Mouse (Mus musculus) embryonic facial prominence, embryonic 10.5 days (tissue): ENCODE results near the gene Astn2. TPM values are rescaled to one million over a fixed set of nuclear protein-coding genes. Genes with fewer than 3 reads are reported as not detected.

Experiments used
- DNase-seq: peaks from one replicate; pipeline ENCODE4 v3.0.0-alpha.2; 2017; ENCODE audit warnings: low spot score
- H3K27ac ChIP-seq: fragments of 300-500 bp; sonication (generic); replicated peaks from 2 replicates; pipeline ENCODE4 v1.5.1; 2016; ENCODE audit warnings: mild to moderate bottlenecking
- H3K27me3 ChIP-seq: fragments of 300-500 bp; sonication (generic); replicated peaks from 2 replicates; pipeline ENCODE4 v1.6.1; 2016; ENCODE audit warnings: low read depth, mild to moderate bottlenecking; ENCODE audit not compliant: poor library complexity, severe bottlenecking
- H3K36me3 ChIP-seq: fragments of 300-500 bp; sonication (generic); replicated peaks from 2 replicates; pipeline ENCODE4 v1.6.1; 2016; ENCODE audit warnings: mild to moderate bottlenecking, moderate library complexity
- H3K4me1 ChIP-seq: fragments of 300-500 bp; sonication (generic); 2 replicates; pipeline ENCODE4 v1.6.1; 2016
- H3K4me3 ChIP-seq: fragments of 300-500 bp; sonication (generic); 2 replicates; pipeline ENCODE4 v1.5.1; 2016; ENCODE audit warnings: mild to moderate bottlenecking, moderate library complexity
- H3K9me3 ChIP-seq: fragments of 300-500 bp; sonication (generic); 2 replicates; pipeline ENCODE4 v1.6.1; 2016; ENCODE audit warnings: mild to moderate bottlenecking
- WGBS: fragments of 180-500 bp; shearing (Covaris S2); methylation state at CpG from one replicate; pipeline ENCODE4 v1.1.7; 2016; 5-methylcytosine and 5-hydroxymethylcytosine counted together
- polyA plus RNA-seq: library from polyadenylated mRNA; unstranded; fragments of >200 nt; fragmentation: Nextera tagmentation; extraction: Ambion mirVana; gene quantifications from 2 replicates; pipeline ENCODE4 v1.2.1, GENCODE M21; 2016

The Astn2 gene
- polyA plus RNA-seq, 1 experiment from 2014 or later = 0.40 TPM

DNA sequence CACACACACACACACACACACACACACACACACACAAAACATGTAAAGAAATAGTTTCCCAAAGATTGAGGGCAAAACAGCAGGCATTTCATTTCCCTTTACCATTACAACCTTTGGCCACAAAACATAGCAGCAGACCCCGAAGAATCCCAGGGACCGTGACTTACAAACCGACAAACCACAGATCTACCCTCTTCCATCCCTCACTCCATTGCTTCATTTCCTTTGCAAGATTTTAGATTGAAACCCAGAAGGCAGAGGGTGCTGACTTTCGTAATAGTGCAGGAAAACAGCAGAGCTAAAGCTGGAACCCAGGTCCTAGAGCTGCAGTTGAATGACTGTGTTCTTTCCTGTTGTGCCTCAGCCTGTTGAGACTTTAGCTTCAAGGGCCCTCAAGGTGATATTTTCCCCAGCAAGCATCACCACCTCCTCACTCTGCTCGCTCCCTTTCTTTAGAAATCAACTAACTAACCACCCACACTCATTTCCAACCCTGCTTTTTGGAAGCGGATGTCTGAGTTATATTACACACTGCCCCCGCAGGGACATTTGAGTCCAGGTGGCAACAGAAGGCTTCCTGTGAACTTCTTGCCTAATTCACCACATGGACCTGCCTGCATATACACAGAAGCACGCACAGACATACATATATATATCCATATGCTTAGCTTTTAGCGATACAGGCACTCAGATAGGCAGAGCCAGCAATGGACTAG is 181.7 kb downstream of the Astn2 start:
- no peaks in the 10 kb centered on the region for H3K27me3 ChIP-seq
- H3K4me3 ChIP-seq = no peak overlapping the region
- no peaks in the 10 kb centered on the region for H3K4me1 ChIP-seq
- 88% methylated on average over 9 of the region's 9 CpGs for WGBS
- H3K27ac ChIP-seq = no peak overlapping the region
- DNase-seq = no peak
- H3K36me3 ChIP-seq = no peaks in the 10 kb centered on the region
- no peaks in the 10 kb centered on the region for H3K9me3 ChIP-seq

DNA sequence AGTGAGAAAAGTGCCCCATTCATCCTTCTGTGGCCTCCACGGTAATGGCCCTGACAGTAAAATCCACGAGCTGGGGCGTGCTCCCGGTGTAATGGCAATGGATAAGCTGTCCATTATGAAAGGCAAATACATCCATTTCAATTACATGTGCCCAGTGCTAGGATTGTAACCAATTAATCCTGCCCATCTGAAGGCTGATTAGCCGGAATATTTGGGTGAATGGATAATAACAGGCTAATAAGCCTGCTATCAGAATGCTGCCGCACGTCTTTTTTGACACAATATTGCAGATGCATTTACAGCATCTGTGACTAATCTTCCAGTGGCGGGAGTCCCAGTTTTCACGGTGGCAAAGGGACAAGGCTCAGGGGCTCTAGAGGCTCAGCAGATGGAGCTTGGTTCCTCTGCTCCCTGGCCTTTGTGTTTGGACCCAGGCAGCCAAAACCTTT is 189.2 kb downstream of the Astn2 start:
- WGBS = 75% methylated on average over 9 of the region's 9 CpGs
- Histone ChIP-seq H3K4me1 (no peaks in the 10 kb centered on the region), H3K27me3 (no peaks in the 10 kb centered on the region), H3K4me3 (no peak overlapping the region), H3K27ac (no peak overlapping the region), H3K36me3 (no peaks in the 10 kb centered on the region), H3K9me3 (no peaks in the 10 kb centered on the region)
- DNase-seq = no peak

DNA sequence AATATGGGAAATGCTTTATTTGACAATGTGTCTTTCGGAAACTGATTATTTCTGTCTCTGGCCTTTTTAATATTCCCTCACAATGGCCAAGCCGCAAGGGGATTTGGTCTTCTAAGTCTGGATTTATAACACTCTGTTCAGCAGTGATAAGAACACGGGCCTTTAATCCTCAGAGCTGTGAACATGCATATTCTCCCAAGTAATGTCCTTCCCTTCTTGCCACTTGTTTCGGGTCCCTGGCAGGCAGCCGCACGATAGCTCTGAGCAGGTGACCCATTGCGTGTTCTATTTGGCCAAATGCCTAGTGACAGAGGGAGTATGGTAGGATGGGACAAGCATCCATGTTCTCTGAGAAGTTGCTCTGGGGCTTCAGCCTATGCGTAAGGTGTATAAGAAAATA is 214.8 kb downstream of the Astn2 start:
- Histone ChIP-seq H3K4me3 (no peak overlapping the region), H3K4me1 (no peaks in the 10 kb centered on the region), H3K27ac (no peak overlapping the region), H3K36me3 (no peaks in the 10 kb centered on the region), H3K27me3 (no peaks in the 10 kb centered on the region), H3K9me3 (no peaks in the 10 kb centered on the region)
- no peak for DNase-seq
- WGBS = 93% methylated on average over 8 of the region's 8 CpGs

DNA sequence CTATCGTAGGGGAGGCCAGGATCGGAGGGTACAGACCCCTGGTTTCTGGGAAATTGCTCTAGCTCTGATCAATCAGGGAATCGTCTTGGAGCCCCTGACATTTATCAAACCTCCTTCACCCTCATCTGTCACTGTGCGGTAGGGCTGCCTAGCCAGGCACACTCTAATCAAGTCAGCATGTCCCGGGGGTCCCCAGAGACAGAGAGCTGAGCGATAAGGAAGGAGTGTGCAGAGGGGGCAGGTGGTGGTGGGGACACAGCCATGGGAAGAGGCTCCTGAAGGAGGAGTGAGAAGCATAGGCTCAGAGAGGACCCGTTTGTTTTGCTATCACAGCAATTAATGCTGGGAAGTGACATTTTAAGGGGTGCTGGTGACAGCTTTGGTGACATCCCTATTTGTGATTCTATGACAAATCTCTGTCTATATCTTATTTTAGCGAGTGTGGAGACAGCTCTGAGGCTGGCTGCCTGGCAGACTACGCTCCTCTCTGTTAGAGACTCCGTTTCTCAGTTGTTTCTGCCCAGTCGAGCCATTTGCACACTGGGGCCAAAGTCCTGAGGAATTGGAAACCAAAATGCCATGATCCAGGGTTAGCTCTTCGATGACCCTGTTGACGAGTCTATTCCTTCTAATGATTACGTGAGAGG is 228.4 kb downstream of the Astn2 start:
- DNase-seq = peak; percentile 22
- Histone ChIP-seq H3K4me3 (no peak overlapping the region), H3K27me3 (no peaks in the 10 kb centered on the region), H3K36me3 (no peaks in the 10 kb centered on the region), H3K4me1 (peaks cover 12% of the 10 kb centered on the region), H3K27ac (no peak overlapping the region), H3K9me3 (no peaks in the 10 kb centered on the region)
- 64% methylated on average over 14 of the region's 14 CpGs for WGBS

DNA sequence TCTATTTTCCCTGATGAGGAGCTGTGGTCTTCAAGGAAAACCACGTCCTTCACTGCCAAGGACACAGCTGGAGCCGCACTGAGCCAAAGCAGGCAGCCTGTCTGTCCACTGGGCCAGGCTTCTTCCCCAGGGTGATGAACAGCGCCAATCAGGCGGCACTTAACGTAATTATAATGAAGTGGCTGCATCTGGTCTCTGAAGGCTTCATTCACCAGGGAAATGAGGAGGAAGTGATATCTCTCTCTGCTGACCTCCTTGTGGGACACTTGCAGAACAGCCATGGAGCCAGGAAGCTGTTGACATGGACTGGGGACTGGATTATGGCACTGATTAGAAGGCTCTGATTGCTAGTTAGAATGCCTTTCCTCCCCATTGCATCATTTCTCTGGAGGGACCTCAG is 232.8 kb downstream of the Astn2 start:
- Histone ChIP-seq H3K4me3 (no peak overlapping the region), H3K27me3 (no peaks in the 10 kb centered on the region), H3K9me3 (no peaks in the 10 kb centered on the region), H3K36me3 (no peaks in the 10 kb centered on the region), H3K27ac (no peak overlapping the region), H3K4me1 (peaks cover 15% of the 10 kb centered on the region)
- WGBS = 72% methylated on average over 5 of the region's 5 CpGs
- DNase-seq = peak; percentile 10

DNA sequence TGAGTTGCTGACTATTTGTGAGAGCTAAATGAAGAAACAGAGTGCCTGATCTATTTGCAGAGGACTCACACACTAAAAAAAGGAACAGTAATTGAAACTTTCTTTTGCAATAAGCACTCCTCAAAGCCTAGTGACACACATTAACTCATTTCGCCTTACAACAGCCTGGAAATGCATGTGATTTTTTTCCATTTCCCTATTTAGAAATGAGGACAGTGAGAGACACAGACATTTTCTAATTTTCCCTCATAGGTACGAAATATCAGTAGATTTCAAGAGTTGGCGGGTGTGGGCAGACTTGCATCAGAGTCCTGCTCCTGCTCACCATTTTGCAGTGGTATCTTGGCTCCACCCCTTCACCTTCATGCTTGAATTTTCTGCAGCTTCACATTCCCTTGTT is 233.6 kb downstream of the Astn2 start:
- H3K9me3 ChIP-seq = no peaks in the 10 kb centered on the region
- H3K4me1 ChIP-seq = peaks cover 10% of the 10 kb centered on the region
- H3K27me3 ChIP-seq = no peaks in the 10 kb centered on the region
- no peak for DNase-seq
- 89% methylated on average over 3 of the region's 3 CpGs for WGBS
- no peaks in the 10 kb centered on the region for H3K36me3 ChIP-seq
- H3K27ac ChIP-seq = no peak overlapping the region
- no peak overlapping the region for H3K4me3 ChIP-seq

DNA sequence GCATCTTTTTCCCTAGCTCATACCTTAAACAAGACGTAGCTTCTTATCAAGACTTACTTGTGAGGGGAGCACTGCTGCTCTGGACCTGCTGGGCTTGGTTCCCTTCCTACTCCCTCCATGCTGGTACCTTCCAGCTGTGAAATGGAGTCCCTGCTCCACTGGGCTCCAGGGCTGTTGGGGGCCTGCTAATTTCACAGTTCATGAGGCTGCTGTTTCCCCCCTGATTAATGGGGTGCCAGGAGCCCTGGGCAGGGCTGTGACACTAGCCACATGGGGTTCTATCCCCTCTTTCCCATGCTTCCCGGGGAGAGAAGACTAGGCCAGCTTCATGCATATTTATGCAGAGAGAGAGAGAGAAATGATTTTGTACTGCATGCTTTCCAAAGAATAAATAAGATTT is 234.9 kb downstream of the Astn2 start:
- no peaks in the 10 kb centered on the region for H3K9me3 ChIP-seq
- no peak for DNase-seq
- no peak overlapping the region for H3K27ac ChIP-seq
- WGBS = 66% methylated on average over 2 of the region's 2 CpGs
- H3K27me3 ChIP-seq = no peaks in the 10 kb centered on the region
- H3K4me1 ChIP-seq = peaks cover 8% of the 10 kb centered on the region; the same call in 1 of the 2 replicates
- H3K4me3 ChIP-seq = no peak overlapping the region
- H3K36me3 ChIP-seq = no peaks in the 10 kb centered on the region

DNA sequence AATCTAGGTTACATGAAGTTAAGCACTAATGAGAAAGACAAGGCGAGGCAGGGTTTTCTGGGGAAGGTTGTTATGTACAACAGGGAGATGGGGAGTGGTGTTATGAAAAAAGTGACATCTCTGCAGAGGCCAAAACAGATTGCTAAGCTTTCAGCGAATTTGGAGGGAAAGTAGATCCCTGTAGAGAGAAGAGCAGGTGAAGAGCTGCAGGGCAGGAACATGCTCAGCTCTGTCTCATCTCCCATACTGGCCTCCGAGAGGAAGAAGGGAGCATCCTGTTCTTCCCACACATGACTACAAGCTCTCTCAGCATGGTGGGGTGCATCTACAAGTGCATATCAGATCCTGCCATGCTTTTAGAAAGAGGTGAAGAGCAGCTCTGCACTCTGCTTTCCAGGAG is 245.7 kb downstream of the Astn2 start:
- H3K4me3 ChIP-seq = no peak overlapping the region
- no peaks in the 10 kb centered on the region for H3K36me3 ChIP-seq
- H3K4me1 ChIP-seq = no peaks in the 10 kb centered on the region
- WGBS = 88% methylated on average over 3 of the region's 3 CpGs
- no peak for DNase-seq
- H3K9me3 ChIP-seq = no peaks in the 10 kb centered on the region
- H3K27ac ChIP-seq = no peak overlapping the region
- no peaks in the 10 kb centered on the region for H3K27me3 ChIP-seq

DNA sequence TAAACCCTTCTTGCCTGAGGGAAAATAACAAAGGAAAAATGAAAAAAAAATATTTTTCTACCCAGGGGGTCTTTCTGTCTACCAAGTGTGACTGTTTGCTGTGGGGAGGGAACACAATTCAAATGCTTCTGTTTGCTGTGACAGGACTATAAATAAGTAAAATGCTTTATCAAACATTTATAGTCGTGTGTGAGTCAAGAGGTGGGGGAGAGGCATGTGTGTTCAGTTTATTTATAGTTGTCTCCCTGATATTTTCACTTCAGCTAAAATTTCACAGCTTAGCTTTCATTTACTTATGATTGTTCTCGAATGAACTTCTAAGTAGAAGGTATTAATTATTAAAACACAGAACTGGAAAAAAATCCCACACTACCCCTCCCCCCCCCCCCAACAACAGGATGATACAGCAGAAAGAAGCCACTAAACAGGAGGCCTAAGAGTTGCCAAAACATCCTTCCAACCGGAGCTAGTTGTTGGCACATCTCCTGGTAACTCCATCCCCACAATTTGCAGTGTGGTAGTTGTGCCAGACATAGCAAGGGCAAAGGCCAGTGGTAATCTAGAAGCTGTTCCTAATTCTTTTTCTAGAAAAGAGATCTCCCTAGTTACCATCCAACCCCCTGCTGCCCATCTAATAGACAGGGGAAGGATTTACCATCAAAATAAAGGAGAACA is 246.8 kb downstream of the Astn2 start:
- no peak for DNase-seq
- H3K27ac ChIP-seq = no peak overlapping the region
- no peaks in the 10 kb centered on the region for H3K4me1 ChIP-seq
- H3K27me3 ChIP-seq = no peaks in the 10 kb centered on the region
- H3K9me3 ChIP-seq = no peaks in the 10 kb centered on the region
- WGBS = 74% methylated on average over 3 of the region's 3 CpGs
- H3K4me3 ChIP-seq = no peak overlapping the region
- no peaks in the 10 kb centered on the region for H3K36me3 ChIP-seq

DNA sequence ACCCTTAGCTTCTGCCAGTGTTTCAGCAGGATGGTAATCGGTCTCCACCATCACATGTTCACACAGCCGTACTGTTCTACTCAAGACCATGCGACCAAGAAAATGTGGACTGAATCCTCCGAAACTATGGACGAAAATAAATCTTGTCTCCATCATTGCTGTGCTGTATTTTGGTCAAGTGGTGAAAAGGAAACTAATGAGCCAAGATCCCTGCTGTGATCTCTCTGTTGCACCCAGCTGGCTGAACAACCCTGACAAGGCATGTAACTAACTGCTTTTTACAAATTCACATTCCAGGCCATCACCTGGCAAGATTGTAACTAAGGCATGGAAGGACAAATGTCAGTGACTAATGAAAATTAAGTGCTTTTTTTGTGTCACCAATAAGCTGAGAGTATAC is 257.9 kb downstream of the Astn2 start:
- no peaks in the 10 kb centered on the region for H3K27me3 ChIP-seq
- no peak overlapping the region for H3K4me3 ChIP-seq
- H3K4me1 ChIP-seq = no peaks in the 10 kb centered on the region
- H3K9me3 ChIP-seq = no peaks in the 10 kb centered on the region
- no peak for DNase-seq
- H3K27ac ChIP-seq = no peak overlapping the region
- 92% methylated on average over 5 of the region's 5 CpGs for WGBS
- H3K36me3 ChIP-seq = no peaks in the 10 kb centered on the region

DNA sequence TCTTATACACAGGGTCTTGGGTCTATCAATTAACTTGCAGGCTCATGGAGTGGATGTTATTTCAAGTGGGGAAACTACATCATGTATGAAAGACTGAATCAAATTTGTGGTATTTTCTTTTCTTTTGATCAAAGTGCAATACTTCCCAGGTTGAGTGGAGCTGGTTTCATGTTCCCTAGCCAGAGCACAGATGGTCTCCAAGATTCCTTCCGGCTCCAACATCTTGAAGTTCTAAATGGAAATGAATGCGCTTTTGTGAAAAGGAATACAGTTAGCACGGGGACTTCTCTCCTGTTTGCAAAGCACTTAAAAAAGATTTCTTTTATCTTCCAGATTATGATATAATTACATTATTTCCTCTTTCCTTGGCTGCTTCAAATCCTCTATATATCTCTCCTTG is 278.2 kb downstream of the Astn2 start:
- H3K27me3 ChIP-seq = no peaks in the 10 kb centered on the region
- no peak overlapping the region for H3K27ac ChIP-seq
- no peak overlapping the region for H3K4me3 ChIP-seq
- no peaks in the 10 kb centered on the region for H3K36me3 ChIP-seq
- no peaks in the 10 kb centered on the region for H3K4me1 ChIP-seq
- H3K9me3 ChIP-seq = no peaks in the 10 kb centered on the region
- DNase-seq = no peak
- 86% methylated on average over 3 of the region's 3 CpGs for WGBS

DNA sequence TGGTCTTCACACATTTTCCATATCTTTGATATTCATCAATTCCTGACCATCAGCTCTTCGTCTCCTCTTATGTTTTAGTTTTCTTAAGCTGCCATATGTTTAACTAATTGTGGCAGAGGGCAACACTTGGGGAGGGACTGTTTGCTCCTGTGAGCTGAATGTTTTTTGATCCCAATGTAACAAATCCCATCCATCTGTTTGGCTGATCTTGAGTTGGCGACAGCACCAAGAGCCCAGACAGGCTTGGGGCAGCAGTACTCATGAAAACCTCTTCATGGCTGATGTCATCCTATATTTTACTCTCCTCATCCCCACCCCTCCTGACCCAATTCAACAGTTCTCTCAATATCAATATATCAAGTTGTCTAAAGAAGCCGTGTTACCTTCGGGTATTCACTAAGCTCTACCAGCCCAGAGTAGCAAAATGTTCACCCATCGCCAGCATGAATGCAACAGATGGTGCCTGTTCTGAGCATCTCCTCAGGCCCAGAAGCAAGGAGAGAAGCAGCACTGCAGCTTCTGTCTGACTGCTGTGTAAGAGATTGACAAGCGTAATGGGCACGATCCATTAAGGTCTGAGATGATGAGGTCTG is 281.5 kb downstream of the Astn2 start:
- DNase-seq = no peak
- Histone ChIP-seq H3K4me3 (no peak overlapping the region), H3K27ac (no peak overlapping the region), H3K9me3 (no peaks in the 10 kb centered on the region), H3K36me3 (no peaks in the 10 kb centered on the region), H3K27me3 (no peaks in the 10 kb centered on the region), H3K4me1 (no peaks in the 10 kb centered on the region)
- WGBS = 92% methylated on average over 7 of the region's 7 CpGs
